Mouse (Mus musculus) stomach, postnatal 0 days (tissue): ENCODE measurements around the gene Tmem120b.

Source experiments
- CTCF ChIP-seq: IDR thresholded peaks from 2 replicates; pipeline ENCODE4 v1.5.1; 2016; ENCODE audit warnings: antibody characterized with exemption, low read depth, mild to moderate bottlenecking, moderate library complexity
- EP300 ChIP-seq: optimal IDR thresholded peaks from 2 replicates; pipeline ENCODE3; 2016; ENCODE audit warnings: antibody characterized with exemption

- TF ChIP-seq CTCF (no peak), EP300 (no peak)
Measured at GRCm38 (mm10) chr5:123038115-123038514, 30.1 kb upstream of the Tmem120b start.
